Mouse (Mus musculus): Measurements from ENCODE around the gene Tsnaxip1.
A peak's percentile ranks its signal among the peaks of the same experiment; 100 is the strongest.
"Not testable (repeated sequence)": the region's sequence is repeated elsewhere in the genome, so short reads cannot be mapped to it uniquely, and the experiment has no call there.

Gene Tsnaxip1

DNA sequence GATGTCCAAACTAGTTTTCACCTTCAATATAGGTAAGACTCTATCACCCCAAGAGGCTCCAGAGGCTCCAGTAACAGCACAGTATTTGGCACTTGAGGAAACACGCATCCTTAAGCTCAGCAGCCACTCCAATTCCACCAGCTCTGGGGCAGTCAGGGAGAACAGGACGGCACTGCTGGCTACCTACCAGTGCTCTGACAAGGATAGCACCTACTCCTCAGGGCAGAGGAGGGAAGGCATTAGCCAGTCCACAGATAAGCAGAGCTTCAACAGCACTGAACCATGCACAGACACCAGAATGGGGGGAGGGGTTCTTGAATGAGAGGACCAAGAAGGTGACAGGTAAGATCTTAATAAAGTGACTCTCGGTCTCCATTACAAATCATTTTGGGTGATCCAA lies 7.9 kb upstream of the Tsnaxip1 start:
- DNase-seq = no peak

GRCm38 (mm10) chr8:105820925-105821324 lies 6.6 kb upstream of the Tsnaxip1 start:
- DNase-seq = no peak

DNA sequence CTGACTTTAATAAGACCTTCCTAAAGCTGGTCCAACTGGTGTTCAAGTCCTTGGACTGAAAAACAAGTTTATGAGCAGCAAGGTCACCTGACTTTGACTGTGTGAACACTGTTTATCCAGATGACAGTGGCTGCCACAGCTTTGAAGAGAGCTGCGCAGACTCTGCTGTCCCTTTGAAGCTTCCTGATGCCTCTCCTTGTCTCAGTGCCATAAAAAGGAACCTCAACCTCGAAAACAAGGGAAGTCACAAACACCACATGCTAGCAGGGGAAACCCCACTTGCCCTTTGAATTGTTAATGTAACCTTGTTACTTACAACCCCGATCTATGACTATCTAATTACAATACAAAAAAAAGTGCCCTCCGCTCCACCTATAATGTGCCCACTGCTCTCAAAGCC lies 2.0 kb upstream of the Tsnaxip1 start:
- DNase-seq = no peak

DNA sequence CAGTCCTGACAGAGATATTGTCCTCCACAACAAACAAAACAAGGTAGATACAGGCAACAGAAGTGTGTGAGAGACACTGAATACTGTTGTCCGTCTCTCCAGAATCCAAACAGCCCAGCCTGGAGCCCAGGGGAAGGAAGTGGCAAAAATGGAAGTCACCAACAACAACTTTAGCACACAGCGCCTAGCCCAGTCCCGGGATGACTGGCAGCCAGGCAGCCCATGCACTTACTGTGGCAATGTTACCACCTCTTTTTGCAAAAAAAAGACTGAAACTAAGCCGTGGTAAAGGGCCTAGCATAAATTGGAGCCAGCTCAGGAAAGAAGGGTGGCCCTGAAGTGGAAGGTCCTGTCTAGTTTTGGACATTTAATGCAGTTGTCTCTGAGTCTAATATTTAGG lies 1.2 kb upstream of the Tsnaxip1 start:
- DNase-seq = no peak

- DNase-seq = not testable (repeated sequence)
Measured at GRCm38 (mm10) chr8:105833740-105834139, 6.2 kb downstream of the Tsnaxip1 start.

DNA sequence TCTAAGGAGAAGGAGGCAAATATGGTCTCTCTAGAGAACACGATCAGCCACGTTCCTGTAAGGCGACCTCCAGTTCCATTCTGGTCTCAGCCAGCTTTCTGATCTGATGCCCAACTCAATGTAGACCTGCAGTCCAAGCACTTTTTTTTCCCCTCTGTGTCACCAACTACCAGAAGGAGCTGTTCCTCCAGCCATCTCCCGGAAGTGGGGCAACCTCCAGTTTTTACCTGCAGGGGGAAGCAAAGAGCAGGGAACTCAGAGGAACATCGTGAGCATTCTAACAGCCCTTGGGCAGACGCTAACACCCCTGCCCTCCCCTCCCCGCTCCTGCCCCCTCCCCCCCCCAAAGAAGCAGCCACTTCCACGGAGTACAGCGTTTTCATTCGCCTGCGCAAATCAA lies 7.8 kb downstream of the Tsnaxip1 start:
- peak; percentile 54 to 57 for DNase-seq

GRCm38 (mm10) chr8:105836991-105837390 lies 9.5 kb downstream of the Tsnaxip1 start:
- no peak for DNase-seq

DNA sequence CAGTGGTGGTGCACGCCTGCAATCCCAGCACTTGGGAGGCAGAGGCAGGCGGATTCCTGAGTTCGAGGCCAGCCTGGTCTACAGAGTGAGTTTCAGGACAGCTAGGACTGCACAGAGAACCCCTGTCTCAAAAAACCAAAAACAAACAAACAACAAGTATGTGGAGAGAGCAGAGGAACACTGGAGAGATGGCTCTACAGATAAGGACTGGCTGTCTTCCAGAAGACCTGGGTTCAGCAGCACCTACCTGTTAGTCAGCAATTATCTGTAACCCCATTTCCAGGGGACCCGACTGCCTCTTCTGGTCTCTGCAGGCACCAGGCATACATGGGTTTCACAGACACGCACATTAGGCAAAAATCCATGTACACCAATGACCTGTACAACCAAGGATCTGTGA lies 11.7 kb downstream of the Tsnaxip1 start:
- no peak for DNase-seq

GRCm38 (mm10) chr8:105846678-105847077 lies 19.1 kb downstream of the Tsnaxip1 start:
- no peak for DNase-seq

DNA sequence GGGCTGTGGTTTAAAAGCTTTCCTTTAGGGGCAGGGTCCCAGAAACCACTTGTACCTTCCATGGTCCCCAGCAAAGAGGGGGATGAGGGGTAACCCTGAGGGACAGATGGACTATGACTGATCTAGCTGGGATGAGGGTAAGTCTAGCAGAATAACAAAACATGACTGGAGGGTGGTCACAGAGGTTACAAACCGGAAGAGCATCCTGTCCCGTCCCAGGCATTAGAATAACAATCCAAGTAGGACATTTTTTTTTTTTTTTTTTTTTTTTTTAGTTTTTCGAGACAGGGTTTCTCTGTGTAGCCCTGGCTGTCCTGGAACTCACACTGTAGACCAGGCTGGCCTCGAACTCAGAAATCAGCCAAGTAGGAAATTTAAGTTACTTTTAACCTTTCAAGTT lies 22.5 kb downstream of the Tsnaxip1 start:
- DNase-seq = no peak

DNA sequence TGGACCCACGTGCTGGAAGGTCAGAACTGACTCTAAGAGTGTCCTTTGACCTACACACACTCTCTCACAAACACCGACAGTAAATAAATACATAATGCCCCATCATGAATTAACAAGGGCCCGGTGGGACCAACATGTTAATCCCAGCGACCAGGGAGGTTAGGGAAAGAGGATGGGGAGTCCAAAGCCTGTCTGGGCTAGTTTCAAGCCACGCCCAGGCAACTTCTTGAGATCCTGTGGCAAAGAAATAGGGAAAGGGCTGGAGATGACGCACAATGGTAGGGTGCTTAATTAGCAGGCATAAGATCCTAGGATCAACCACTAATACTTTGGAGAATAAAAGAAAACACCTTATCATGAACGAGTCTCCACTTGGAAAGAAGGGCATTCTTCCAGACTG lies 23.1 kb downstream of the Tsnaxip1 start:
- no peak for DNase-seq

DNA sequence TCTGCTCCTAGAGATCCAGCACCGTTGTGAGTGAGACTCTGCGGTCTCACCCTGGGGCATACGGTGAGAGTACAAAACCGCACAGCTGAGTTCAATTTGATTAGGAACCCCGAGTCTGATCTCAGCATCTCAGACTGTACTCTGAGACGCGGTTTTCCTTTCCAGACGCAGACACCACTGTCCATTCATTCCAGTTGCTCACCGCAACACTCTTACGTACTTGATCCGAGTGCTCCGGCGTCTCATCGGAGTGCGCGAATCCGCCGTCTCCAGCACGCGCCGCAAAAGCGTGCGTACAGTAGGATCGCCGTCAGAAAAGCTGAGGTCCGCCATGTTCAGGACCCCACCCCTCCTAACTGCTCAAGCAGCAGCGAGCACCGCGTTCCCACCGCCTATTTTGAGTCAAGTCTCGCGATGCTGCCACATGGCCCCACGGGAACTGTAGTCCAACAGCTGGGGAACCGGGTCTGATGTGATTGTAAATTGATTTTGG lies 24.2 kb downstream of the Tsnaxip1 start:
- DNase-seq = peak; percentile 83 to 87

DNA sequence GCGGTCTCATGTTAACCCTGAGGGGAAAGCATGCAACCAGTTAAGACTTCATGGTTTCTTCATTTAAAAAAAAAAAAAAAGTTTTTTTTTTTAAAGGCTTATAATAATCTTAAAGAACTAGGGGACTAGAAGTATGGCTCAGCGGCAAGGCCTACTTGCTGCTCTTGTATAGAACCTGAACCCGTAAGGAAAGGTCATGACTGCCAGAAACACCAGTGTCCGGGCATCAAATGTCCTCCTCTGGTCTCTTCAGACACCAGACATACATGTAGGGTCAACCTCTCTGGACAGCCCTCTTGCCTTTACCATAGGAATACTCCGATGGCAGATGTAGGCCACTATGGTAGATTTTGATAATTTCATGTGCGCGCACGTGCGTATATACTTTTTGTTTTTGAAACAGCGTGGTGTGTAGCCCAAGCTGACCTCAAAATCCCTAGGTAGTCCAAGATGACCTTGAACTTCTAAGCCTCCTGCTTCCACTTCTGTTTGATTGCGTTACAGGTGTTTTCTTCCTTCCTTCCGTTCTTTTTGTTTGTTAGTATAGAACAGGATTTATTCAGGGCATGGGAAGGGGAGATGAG lies 24.7 kb downstream of the Tsnaxip1 start:
- no peak for DNase-seq

DNA sequence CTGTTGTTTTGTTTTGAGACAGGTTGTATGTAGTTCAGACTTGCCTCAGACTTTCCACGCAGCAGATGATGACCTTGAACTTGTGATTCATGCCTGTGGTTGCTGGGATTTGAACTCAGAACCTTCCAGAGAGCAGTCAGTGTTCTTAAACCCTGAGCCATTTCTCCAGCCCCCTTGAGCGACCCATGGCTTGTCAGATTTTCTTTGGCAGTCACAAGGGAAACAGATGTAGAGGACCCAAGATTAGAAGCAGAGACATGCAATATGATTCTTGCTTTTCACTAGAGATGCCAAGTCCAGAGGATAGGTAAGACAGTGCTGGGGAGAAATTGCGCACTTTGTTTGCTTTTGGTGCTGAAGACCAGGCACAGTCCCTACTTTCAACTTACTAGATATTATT lies 25.6 kb downstream of the Tsnaxip1 start, which contains the start of gene Cenpt:
Gene Cenpt, minus strand, starts transcription at position 101 of the 400 bp plus-strand sequence.
- no peak for DNase-seq

DNA sequence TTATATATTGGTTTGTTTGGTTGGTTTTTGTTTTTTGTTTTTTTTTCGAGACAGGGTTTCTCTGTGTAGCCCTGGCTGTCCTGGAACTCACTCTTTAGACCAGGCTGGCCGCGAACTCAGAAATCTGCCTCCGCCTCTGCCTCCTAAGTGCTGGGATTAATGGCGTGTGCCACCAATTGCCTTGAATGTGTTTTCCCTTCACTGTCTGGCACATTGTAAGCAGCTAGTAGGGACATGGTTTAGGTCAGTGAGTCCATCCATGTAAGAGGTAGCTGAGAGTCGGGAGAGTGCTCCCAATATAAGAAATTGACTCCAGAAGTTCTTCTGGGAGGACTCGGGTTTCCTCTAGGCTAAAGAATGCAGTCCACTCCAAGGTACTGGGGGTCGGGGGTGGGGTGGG lies 26.8 kb downstream of the Tsnaxip1 start:
- no peak for DNase-seq

- DNase-seq = peak; percentile 92 to 93
Measured at GRCm38 (mm10) chr8:105854715-105855216, 27.2 kb downstream of the Tsnaxip1 start, which contains the start of gene Thap11. Gene Thap11 (plus strand): TSS chr8:105855132.

DNA sequence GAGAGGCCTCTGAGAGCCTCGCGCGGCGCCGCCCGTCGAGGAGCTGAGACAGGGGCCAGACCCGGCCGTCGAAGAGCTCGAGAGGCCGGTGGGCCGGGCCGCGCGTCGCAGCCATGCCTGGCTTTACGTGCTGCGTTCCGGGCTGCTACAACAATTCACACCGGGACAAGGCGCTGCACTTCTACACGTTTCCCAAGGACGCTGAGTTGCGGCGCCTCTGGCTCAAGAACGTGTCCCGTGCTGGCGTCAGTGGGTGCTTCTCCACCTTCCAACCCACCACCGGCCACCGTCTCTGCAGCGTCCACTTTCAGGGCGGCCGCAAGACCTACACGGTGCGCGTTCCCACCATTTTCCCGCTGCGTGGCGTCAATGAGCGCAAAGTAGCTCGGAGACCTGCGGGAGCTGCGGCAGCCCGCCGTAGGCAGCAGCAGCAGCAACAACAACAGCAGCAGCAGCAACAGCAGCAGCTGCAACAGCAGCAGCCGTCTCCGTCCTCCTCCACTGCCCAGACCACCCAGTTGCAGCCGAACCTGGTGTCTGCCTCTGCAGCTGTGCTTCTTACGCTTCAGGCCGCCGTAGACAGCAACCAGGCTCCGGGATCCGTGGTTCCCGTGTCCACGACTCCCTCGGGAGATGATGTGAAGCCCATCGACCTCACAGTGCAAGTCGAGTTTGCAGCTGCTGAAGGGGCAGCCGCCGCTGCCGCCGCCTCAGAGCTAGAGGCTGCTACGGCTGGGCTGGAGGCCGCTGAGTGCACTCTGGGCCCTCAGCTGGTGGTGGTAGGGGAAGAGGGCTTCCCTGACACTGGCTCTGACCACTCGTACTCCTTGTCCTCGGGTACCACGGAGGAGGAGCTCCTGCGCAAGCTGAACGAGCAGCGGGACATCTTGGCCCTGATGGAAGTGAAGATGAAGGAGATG lies 28.0 kb downstream of the Tsnaxip1 start:
- peak; percentile 42 to 46 for DNase-seq

DNA sequence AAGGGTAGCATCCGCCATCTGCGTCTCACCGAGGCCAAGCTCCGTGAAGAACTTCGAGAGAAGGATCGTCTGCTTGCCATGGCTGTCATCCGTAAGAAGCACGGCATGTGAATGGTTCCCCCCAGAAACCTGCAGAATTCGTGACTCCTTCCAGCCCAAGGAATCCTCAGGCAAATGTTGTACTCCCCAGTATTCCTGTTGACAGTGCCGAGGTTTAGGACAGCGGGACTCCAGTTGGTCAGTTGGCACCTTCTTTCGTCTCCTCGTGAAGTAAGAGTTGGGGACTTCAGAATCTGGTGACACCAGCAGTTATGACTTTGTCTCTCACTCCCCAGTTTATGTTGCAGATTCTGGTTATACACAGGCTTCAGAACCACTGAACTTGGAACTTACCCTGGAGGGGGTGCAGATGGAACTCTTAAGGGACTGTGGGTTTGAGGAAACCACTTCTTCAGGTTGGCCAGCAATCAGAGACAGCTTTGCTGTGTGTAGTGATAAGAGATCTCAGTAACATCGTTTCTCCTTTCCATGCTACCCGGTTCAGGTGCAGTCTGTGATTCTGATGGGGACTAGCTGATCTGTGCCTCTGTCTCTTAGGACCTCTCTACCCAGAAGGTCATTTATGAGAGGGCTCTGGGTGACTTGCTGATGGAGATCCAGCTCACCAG lies 28.8 kb downstream of the Tsnaxip1 start:
- no peak for DNase-seq

GRCm38 (mm10) chr8:105858495-105858894 lies 31.0 kb downstream of the Tsnaxip1 start:
- no peak for DNase-seq

GRCm38 (mm10) chr8:105859314-105859713 lies 31.8 kb downstream of the Tsnaxip1 start:
- DNase-seq = no peak

DNA sequence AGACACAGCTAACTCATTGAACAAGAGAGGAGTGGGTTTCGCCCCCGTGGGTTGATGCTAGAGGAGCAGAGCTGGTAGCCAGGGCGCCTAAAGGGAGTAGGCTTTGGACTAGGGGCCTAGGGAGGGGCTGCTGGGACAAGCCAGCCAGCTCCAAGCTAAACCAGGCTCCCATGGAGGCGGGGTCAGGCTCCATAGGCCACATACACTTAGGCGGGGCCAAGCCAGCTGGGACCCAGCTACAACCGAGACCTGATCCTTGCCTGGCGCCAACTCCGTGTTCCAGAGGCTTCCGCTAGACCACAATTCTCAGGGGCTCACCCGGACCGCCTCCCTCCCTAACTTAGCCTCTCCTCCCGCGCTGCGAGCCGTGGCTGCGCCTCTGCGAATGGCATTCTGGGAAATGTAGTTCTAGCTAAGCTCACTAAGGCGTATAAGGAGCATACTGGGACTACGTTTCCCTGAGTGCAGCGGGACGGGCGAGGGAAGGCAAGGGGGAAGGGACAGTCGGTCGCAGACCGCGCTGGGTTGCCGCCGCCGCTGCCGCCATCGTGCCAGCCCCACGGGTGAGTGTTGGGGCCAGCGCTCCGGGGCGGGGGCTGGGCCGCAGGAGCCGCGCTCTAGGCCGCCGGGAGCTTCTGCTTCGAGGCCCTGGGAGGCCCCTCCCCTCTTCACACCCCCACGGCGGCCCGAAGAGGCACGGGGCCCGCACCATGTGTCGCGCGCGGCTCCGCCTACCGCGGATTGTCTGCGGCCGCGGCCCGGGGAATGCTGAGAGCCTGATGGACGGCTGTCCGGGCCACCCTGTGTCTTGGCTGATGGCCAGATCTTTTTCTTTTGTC lies 32.8 kb downstream of the Tsnaxip1 start, which contains the start of gene Nutf2:
Gene Nutf2, plus strand, starts transcription at position 438 of the 839 bp plus-strand sequence.
- DNase-seq = peak; percentile 88 to 96

GRCm38 (mm10) chr8:105861951-105862350 lies 34.4 kb downstream of the Tsnaxip1 start:
- DNase-seq = peak in 1 of 2 experiments; percentile 29

Data from cerebellum, adult 18-20 months (tissue).